14 mouse cellular contexts compared by ENCODE assay signal in genomic region chr5:15991428-15992139, GRCm38 (mm10). TPM values are rescaled to one million over a fixed set of nuclear protein-coding genes. Genes with fewer than 3 reads are reported as not detected.
DNase-seq lines count a peak whose midpoint lies in the region; ATAC-seq and TF ChIP-seq lines count a peak whose summit lies in the region.
"Had no signal": no experiment of that assay in that cellular context is flagged by ENCODE, and none has a peak within 500 bp of the region (broad histone marks: within the 10 kb centered on the region; RNA-seq: fewer than 3 reads in every experiment).

No protein-coding gene starts in this region.

- H3K4me3 ChIP-seq in heart, embryonic 11.5 days (ENCODE audit: low read depth, low read length) = no peak overlapping the region
- H3K4me3 ChIP-seq in forebrain, embryonic 16.5 days (replicated peaks; ENCODE audit: low read length) = no peak overlapping the region
- H3K4me3 ChIP-seq in midbrain, embryonic 14.5 days (replicated peaks; ENCODE audit: low read depth, low read length) = no peak overlapping the region

- no peaks in the 10 kb centered on the region for H3K27me3 ChIP-seq in heart, embryonic 11.5 days (ENCODE audit: control insufficient read depth, insufficient read depth, low read length)
- 0 out of 2 replicates have a peak, but pooled peaks cover 3% of the 10 kb centered on the region for H3K27me3 ChIP-seq in forebrain, embryonic 16.5 days (replicated peaks; ENCODE audit: control insufficient read depth, insufficient read depth, low read length)
- peaks cover 4% of the 10 kb centered on the region; the same call in 1 of the 2 replicates for H3K27me3 ChIP-seq in midbrain, embryonic 14.5 days (ENCODE audit: control insufficient read depth, insufficient read depth, low read length)

- peaks cover 7% of the 10 kb centered on the region for H3K4me1 ChIP-seq in heart, embryonic 11.5 days (ENCODE audit: control insufficient read depth, insufficient read depth, low read length)
- peaks cover 15% of the 10 kb centered on the region for H3K4me1 ChIP-seq in forebrain, embryonic 16.5 days (replicated peaks; ENCODE audit: control insufficient read depth, insufficient read depth, low read length)
- H3K4me1 ChIP-seq in midbrain, embryonic 14.5 days (ENCODE audit: control insufficient read depth, insufficient read depth, low read length) = peaks cover 17% of the 10 kb centered on the region

- H3K36me3 ChIP-seq in heart, embryonic 11.5 days (ENCODE audit: control insufficient read depth, insufficient read depth, low read length) = no peaks in the 10 kb centered on the region
- no peaks in the 10 kb centered on the region for H3K36me3 ChIP-seq in forebrain, embryonic 16.5 days (ENCODE audit: control insufficient read depth, insufficient read depth)
- no peaks in the 10 kb centered on the region for H3K36me3 ChIP-seq in midbrain, embryonic 14.5 days (ENCODE audit: control insufficient read depth, insufficient read depth, low read length)

- no peak for TF ChIP-seq CTCF in brain, embryonic 14.5 days (IDR thresholded peaks at IDR 0.05; ENCODE audit: borderline replicate concordance, extremely low read depth, insufficient read depth, insufficient read length)

- intact Hi-C loops in heart, postnatal 10 days (cut with DNase I) = no loop called here

- 0 out of 2 replicates have a peak, but pooled peaks have one; percentile 68 for ATAC-seq in heart, embryonic 11.5 days (replicated peaks; ENCODE audit: insufficient number of reproducible peaks, low FRiP score, low TSS enrichment)
- peak; percentile 65 for ATAC-seq in forebrain, embryonic 16.5 days
- ATAC-seq in midbrain, embryonic 14.5 days (ENCODE audit: low FRiP score, low TSS enrichment) = peak; percentile 66

- no peak overlapping the region for H3K9ac ChIP-seq in heart, embryonic 11.5 days (ENCODE audit: low read depth, low read length)
- H3K9ac ChIP-seq in forebrain, embryonic 16.5 days (replicated peaks; ENCODE audit: low read depth, low read length) = no peak overlapping the region
- H3K9ac ChIP-seq in midbrain, embryonic 14.5 days (replicated peaks; ENCODE audit: low read length) = no peak overlapping the region

- H3K27ac ChIP-seq in heart, embryonic 11.5 days (ENCODE audit: low read depth, low read length) = no peak overlapping the region
- no peak overlapping the region for H3K27ac ChIP-seq in forebrain, embryonic 16.5 days (ENCODE audit: low read length)
- H3K27ac ChIP-seq in midbrain, embryonic 14.5 days (replicated peaks; ENCODE audit: low read depth, low read length) = peak overlapping the region; percentile 76

- WGBS in heart, embryonic 11.5 days (ENCODE audit: insufficient replicate concordance) = 50% methylated on average over 12 of the region's 12 CpGs
- WGBS in forebrain, embryonic 16.5 days = 38% methylated on average over 12 of the region's 12 CpGs
- 40% methylated on average over 12 of the region's 12 CpGs for WGBS in midbrain, embryonic 14.5 days

- peak overlapping the region; percentile 37 for H3K4me2 ChIP-seq in heart, embryonic 11.5 days
- peak overlapping the region; percentile 16; the same call in 1 of the 2 replicates for H3K4me2 ChIP-seq in forebrain, embryonic 16.5 days (ENCODE audit: low read length)
- H3K4me2 ChIP-seq in midbrain, embryonic 14.5 days (ENCODE audit: low read length) = peak overlapping the region; percentile 32

- no peaks in the 10 kb centered on the region for H3K9me3 ChIP-seq in heart, embryonic 11.5 days (replicated peaks; ENCODE audit: control insufficient read depth, low read length)
- H3K9me3 ChIP-seq in forebrain, embryonic 16.5 days (ENCODE audit: control insufficient read depth, low read length) = no peaks in the 10 kb centered on the region
- H3K9me3 ChIP-seq in midbrain, embryonic 14.5 days (ENCODE audit: control insufficient read depth, low read length) = no peaks in the 10 kb centered on the region

- DNase-seq in heart, postnatal 10 days = no peak
- DNase-seq in brain, embryonic 14.5 days (ENCODE audit: low read depth) = peak; percentile 74
- peak; percentile 55 for DNase-seq in midbrain, embryonic 14.5 days
- no peak for DNase-seq in cerebellum, postnatal 4 days (ENCODE audit: low spot score in 2 of 2)
- DNase-seq in lung, postnatal 36 days = no peak
- no peak for DNase-seq in embryo, embryonic 11 days
- DNase-seq: cerebellum, adult 9-11 months; gastrocnemius, postnatal 36 days; layer of hippocampus, adult 9-11 months; right cerebral cortex, postnatal 25 days; thymus, adult 2 months had no signal

- no peak for TF ChIP-seq POLR2A in brain, embryonic 14.5 days (IDR thresholded peaks at IDR 0.05; ENCODE audit: borderline replicate concordance, extremely low read depth, insufficient read depth, insufficient read length, poor library complexity, severe bottlenecking)

RNA-seq across cellular contexts. Expression of gene Cacna2d1, which starts 57.1 kb away (rescaled TPM):
- 17.9 TPM in 2 replicates for polyA plus RNA-seq in heart, embryonic 11.5 days (2014; fragmentation: Nextera tagmentation; extraction: Ambion mirVana)
- total RNA-seq in heart, postnatal 10 days (2021) = 10 to 100 TPM; 67.1 to 70.1 TPM
- 40.6 and 43.3 TPM in 2 replicates for polyA plus RNA-seq in brain, embryonic 14.5 days (2012; rRNA removed)
- polyA plus RNA-seq in forebrain, embryonic 16.5 days (2015; fragmentation: Nextera tagmentation; extraction: Ambion mirVana) = 33.9 and 37.5 TPM in 2 replicates
- polyA plus RNA-seq in midbrain, embryonic 14.5 days (2014; fragmentation: Nextera tagmentation; extraction: Ambion mirVana) = 46.3 and 52.9 TPM in 2 replicates
- total RNA-seq: megakaryocyte-erythroid progenitor cell, adult 5-6 weeks had no signal

Comparison
In these comparisons a context has a peak if more than half of its experiments do, and no peak if none do; other contexts are left out.
1. DNase-seq: peak in brain, embryonic 14.5 days (single experiment) and midbrain, embryonic 14.5 days (single experiment); none in heart, postnatal 10 days (0 of 2), cerebellum, postnatal 4 days (0 of 2), lung, postnatal 36 days (single experiment) and embryo, embryonic 11 days (single experiment).
2. Peak in every context shown above with its lines, with median percentiles within 50 percentile points of each other: ATAC-seq and H3K4me2 ChIP-seq.